Mouse (Mus musculus) limb, embryonic 15.5 days (tissue): ENCODE measurements around the gene Hist2h4. TPM values are rescaled to one million over a fixed set of nuclear protein-coding genes. Genes with fewer than 3 reads are reported as not detected.
"Not testable (repeated sequence)": the region's sequence is repeated elsewhere in the genome, so short reads cannot be mapped to it uniquely, and the experiment has no call there.

ENCODE experiments used
- ATAC-seq: fragments of 200-750 bp; cut with Nextera tagmentation; 2 replicates; pipeline ENCODE4 v1.8.0; 2017; ENCODE audit warnings: low read depth, moderate TSS enrichment; ENCODE audit not compliant: insufficient number of reproducible peaks, low FRiP score, low TSS enrichment
- H3K27ac ChIP-seq: fragments of 300-500 bp; sonication (generic); 2 replicates; pipeline ENCODE4 v1.5.1; 2015; ENCODE audit warnings: moderate library complexity, mild to moderate bottlenecking, inconsistent platforms
- H3K27me3 ChIP-seq: fragments of 300-500 bp; sonication (generic); 2 replicates; pipeline ENCODE4 v1.6.1; 2015; ENCODE audit warnings: inconsistent platforms
- H3K36me3 ChIP-seq: fragments of 300-500 bp; sonication (generic); 2 replicates; pipeline ENCODE4 v1.6.1; 2015; ENCODE audit warnings: inconsistent platforms
- H3K4me1 ChIP-seq: fragments of 300-500 bp; sonication (generic); 2 replicates; pipeline ENCODE4 v1.6.1; 2015; ENCODE audit warnings: inconsistent platforms
- H3K4me2 ChIP-seq: fragments of 300-500 bp; sonication (generic); 2 replicates; pipeline ENCODE4 v1.6.1; 2015; ENCODE audit warnings: mild to moderate bottlenecking, inconsistent platforms
- H3K4me3 ChIP-seq: fragments of 300-500 bp; sonication (generic); 2 replicates; pipeline ENCODE4 v1.5.1; 2015; ENCODE audit warnings: mild to moderate bottlenecking, inconsistent platforms
- H3K9ac ChIP-seq: fragments of 300-500 bp; sonication (generic); 2 replicates; pipeline ENCODE4 v1.6.1; 2015; ENCODE audit warnings: inconsistent platforms
- H3K9me3 ChIP-seq: fragments of 300-500 bp; sonication (generic); 2 replicates; pipeline ENCODE4 v1.6.1; 2016; ENCODE audit warnings: inconsistent platforms
- WGBS: fragments of 180-500 bp; shearing (Covaris S2); methylation state at CpG from one replicate; pipeline ENCODE4 v1.1.7; 2015; 5-methylcytosine and 5-hydroxymethylcytosine counted together
- polyA plus RNA-seq: library from polyadenylated mRNA; unstranded; fragments of >200 nt; fragmentation: Nextera tagmentation; extraction: Ambion mirVana; gene quantifications from 2 replicates; pipeline ENCODE4 v1.2.1, GENCODE M21; 2015

Hist2h4 gene
- polyA plus RNA-seq, 1 experiment from 2014 or later, result 11.4 TPM

DNA sequence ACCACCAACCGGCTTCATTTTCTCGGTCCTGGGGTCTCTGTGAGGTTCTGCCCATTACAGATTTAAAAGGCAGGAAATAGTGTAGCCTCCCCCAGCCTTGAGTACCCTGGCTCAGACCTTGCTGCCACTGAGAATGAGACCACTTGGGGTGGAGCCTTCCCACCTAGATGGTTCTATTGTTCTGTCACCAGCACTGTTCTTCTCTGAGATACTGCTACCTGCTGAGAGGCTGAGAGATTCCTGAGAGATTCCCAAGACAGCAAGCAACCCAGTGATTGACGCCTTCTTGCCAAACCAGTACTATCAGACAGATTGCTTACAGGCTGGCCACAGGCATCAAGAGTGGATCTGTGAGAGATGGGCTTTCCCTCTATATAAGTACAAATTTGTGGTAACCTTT is 26.1 kb upstream of the Hist2h4 start:
- Histone ChIP-seq H3K27ac (no peak overlapping the region), H3K4me1 (no peaks in the 10 kb centered on the region), H3K4me2 (no peak overlapping the region), H3K36me3 (no peaks in the 10 kb centered on the region), H3K9me3 (no peaks in the 10 kb centered on the region), H3K9ac (no peak overlapping the region), H3K4me3 (no peak overlapping the region), H3K27me3 (0 out of 2 replicates have a peak, but pooled peaks cover 2% of the 10 kb centered on the region)
- no peak for ATAC-seq
- 66% methylated on average over 3 of the region's 3 CpGs for WGBS

DNA sequence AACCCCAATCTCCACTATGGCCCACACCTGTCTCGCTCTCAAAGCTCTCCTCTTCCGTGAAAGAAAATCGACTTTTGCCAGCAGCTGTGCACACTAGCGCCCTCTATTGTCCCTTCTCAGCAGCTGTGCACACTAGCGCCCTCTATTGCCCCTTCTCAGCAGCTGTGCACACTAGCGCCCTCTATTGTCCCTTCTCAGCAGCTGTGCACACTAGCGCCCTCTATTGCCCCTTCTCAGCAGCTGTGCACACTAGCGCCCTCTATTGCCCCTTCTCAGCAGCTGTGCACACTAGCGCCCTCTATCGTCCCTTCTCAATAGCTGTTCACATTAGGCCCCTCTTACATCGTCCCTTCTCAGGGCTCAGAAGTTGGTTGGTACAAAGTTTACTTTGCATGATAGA is 24.2 kb upstream of the Hist2h4 start:
- H3K4me3 ChIP-seq, H3K4me1 ChIP-seq, H3K27me3 ChIP-seq, H3K36me3 ChIP-seq, ATAC-seq, H3K27ac ChIP-seq, H3K4me2 ChIP-seq, H3K9me3 ChIP-seq, H3K9ac ChIP-seq: not testable (repeated sequence)
- 90% methylated on average over 11 of the region's 11 CpGs for WGBS

DNA sequence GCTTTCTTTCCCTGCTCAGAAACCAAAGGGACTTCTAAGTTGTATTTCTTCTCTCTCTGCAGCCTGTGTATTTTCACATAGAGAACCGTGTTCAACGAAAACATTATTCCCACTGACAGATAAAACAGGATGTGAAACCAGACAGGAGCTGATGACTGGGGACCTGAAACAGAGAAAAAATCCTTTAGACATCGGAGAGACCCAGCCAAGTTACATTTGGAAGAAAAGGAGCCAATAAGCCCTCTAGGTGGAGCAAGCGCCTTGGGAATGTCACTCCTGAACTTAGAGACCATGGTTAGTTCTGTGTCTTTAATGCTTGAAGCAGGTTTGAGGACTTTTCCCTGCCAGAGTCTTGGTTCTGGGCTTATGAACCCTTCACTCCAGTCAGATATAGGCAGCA is 21.3 kb upstream of the Hist2h4 start:
- 21% methylated on average over 4 of the region's 4 CpGs for WGBS
- Histone ChIP-seq H3K9ac (no peak overlapping the region), H3K27ac (no peak overlapping the region), H3K27me3 (peaks cover 13% of the 10 kb centered on the region; the same call in 1 of the 2 replicates), H3K4me3 (no peak overlapping the region), H3K9me3 (no peaks in the 10 kb centered on the region), H3K4me1 (no peaks in the 10 kb centered on the region), H3K36me3 (no peaks in the 10 kb centered on the region), H3K4me2 (0 out of 2 replicates have a peak overlapping the region, but pooled peaks have one; percentile 5)
- ATAC-seq, result no peak

DNA sequence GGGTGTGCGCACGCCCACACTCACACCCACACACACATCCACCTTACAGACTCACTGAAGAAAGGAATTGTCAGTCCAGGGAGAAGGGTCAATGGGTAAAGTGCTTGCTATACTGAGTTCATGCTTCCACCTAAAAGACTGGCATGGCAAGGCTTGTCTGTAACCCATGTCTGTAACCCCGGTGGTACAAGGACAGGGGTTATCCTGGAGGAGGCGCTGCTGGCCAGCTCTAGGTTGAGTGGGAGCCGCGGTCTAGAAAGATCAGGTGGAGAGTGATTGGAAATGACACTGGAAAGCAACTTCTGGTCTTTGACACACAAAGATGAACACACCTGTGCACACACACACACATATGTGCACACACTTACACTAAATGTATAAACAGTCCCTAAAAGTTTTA is 17.5 kb upstream of the Hist2h4 start:
- no peak overlapping the region for H3K4me2 ChIP-seq
- H3K36me3 ChIP-seq, result no peaks in the 10 kb centered on the region
- no peak overlapping the region for H3K4me3 ChIP-seq
- H3K27me3 ChIP-seq, result peaks cover 13% of the 10 kb centered on the region; the same call in 1 of the 2 replicates
- H3K9me3 ChIP-seq, result no peaks in the 10 kb centered on the region
- ATAC-seq, result no peak
- H3K9ac ChIP-seq, result no peak overlapping the region
- H3K4me1 ChIP-seq, result peaks cover 4% of the 10 kb centered on the region; the same call in 1 of the 2 replicates
- H3K27ac ChIP-seq, result no peak overlapping the region
- WGBS, result 54% methylated on average over 6 of the region's 6 CpGs

DNA sequence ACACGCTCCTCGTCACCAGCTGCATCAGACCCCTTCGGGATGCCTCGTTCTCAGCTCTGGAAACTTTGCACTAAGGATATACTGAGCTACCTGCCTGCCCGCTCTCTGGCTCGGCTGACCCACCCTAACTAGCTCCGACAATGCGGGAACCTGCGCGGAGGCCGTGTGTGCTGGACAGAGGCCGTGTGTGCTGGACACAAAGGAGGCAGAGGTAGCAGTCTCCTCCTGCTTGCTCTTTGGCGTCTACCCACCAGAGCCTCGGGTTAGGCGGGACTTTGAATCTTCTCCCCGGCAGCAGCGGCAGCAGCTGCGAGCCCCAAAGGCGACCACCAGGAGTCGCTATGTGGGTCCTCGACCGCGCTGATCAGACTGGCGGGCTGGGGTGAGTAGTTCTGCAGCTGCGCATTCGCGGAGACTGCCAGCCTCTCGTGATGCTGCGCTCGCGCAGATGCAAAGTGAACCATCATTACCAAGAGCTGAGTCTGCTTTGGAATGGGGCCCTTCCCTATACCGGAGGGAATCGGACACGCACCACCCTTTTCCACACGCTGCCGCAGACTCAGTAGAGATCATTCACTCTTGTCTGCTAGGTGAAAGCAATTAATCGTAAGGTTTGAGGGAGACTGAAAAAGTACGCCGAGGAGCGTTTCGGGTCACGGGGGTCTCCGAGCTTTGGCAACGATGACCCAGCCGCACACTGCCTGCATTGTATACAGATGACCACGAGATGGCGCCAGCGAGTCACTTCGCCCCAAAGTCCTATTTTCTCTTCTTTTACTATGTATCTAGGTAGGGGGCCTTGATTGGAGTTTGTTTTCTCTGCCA is 14.9 kb upstream of the Hist2h4 start:
- Histone ChIP-seq H3K27me3 (peaks cover 4% of the 10 kb centered on the region; the same call in 1 of the 2 replicates), H3K4me3 (peak overlapping the region; percentile 56), H3K4me1 (peaks cover 4% of the 10 kb centered on the region; the same call in 1 of the 2 replicates), H3K27ac (peak overlapping the region; percentile 92), H3K9me3 (no peaks in the 10 kb centered on the region), H3K36me3 (no peaks in the 10 kb centered on the region), H3K4me2 (peak overlapping the region; percentile 85), H3K9ac (peak overlapping the region; percentile 53)
- WGBS, result under 1% methylated on average over 49 of the region's 49 CpGs
- peak; percentile 94 for ATAC-seq

DNA sequence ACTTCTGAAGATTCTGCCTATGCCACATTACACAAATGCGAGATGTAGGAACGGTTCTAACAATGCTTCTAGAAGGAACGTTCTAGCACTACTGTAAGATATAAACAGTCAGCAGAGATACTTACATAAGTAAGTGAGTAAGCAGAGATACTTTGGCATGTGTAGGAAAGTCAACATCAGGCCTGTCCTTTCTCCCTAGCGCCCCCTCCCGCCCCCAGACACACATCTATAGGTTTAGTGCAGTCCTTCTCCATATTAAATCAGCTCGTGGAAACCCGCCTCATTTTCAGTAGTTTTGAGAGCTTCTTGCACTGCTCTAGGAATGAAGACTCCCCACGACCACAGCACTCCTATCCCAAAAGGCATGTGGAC is 14.3 kb upstream of the Hist2h4 start:
- no peaks in the 10 kb centered on the region for H3K36me3 ChIP-seq
- H3K4me3 ChIP-seq, result peak overlapping the region; percentile 56
- H3K4me2 ChIP-seq, result peak overlapping the region; percentile 85
- WGBS, result 15% methylated on average over 8 of the region's 8 CpGs
- peak overlapping the region; percentile 53; the same call in 1 of the 2 replicates for H3K9ac ChIP-seq
- no peaks in the 10 kb centered on the region for H3K9me3 ChIP-seq
- peaks cover 4% of the 10 kb centered on the region; the same call in 1 of the 2 replicates for H3K27me3 ChIP-seq
- peak overlapping the region; percentile 83 for H3K27ac ChIP-seq
- no peak; the same call in 1 of the 2 replicates for ATAC-seq
- H3K4me1 ChIP-seq, result peaks cover 4% of the 10 kb centered on the region; the same call in 1 of the 2 replicates

DNA sequence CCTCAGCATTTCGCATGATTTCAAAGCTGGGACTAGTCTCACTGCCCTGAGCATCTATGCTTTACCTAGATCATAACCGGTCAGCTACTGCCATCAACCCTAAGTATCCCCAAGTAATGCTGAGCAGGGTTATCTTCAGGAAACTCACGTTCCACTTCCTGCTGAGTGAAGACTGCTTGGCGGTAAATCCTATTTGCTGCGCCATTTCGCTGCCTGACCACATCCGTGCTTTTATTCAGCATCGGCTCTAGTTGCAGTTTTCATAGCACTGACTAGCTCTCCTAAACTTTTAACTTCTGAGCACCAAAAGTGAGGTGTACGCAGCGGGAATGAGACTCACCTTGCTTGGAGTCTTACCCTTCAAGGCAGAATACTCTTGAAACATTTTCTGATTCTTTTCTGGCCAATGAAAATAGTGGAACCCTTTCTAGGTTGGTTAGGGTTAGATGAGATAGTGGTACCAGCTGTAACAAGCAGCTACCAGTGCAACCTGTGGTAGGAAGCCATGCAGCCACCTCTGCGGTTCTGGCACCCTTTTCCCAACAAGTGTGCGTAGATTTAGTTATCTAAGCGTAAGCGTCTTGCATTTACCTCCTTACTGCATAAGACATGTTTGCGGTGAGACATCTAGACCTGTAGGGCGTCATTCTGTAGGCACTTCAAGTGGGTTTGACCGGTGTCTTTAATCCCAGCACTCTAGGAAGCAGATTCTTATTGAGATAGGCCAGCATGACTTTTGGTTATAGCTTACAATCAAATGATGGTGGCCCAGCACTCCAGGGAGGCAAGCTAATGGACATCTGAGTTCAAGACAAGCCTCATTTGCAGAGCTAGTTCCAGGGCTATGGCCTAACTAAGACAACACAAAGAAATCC is 10.7 kb upstream of the Hist2h4 start:
- ATAC-seq, result no peak
- H3K4me2 ChIP-seq, result no peak overlapping the region
- no peak overlapping the region for H3K9ac ChIP-seq
- H3K9me3 ChIP-seq, result no peaks in the 10 kb centered on the region
- H3K36me3 ChIP-seq, result no peaks in the 10 kb centered on the region
- H3K27ac ChIP-seq, result no peak overlapping the region
- H3K27me3 ChIP-seq, result no peaks in the 10 kb centered on the region
- H3K4me3 ChIP-seq, result no peak overlapping the region
- H3K4me1 ChIP-seq, result peaks cover 8% of the 10 kb centered on the region; the same call in 1 of the 2 replicates
- 88% methylated on average over 17 of the region's 17 CpGs for WGBS

DNA sequence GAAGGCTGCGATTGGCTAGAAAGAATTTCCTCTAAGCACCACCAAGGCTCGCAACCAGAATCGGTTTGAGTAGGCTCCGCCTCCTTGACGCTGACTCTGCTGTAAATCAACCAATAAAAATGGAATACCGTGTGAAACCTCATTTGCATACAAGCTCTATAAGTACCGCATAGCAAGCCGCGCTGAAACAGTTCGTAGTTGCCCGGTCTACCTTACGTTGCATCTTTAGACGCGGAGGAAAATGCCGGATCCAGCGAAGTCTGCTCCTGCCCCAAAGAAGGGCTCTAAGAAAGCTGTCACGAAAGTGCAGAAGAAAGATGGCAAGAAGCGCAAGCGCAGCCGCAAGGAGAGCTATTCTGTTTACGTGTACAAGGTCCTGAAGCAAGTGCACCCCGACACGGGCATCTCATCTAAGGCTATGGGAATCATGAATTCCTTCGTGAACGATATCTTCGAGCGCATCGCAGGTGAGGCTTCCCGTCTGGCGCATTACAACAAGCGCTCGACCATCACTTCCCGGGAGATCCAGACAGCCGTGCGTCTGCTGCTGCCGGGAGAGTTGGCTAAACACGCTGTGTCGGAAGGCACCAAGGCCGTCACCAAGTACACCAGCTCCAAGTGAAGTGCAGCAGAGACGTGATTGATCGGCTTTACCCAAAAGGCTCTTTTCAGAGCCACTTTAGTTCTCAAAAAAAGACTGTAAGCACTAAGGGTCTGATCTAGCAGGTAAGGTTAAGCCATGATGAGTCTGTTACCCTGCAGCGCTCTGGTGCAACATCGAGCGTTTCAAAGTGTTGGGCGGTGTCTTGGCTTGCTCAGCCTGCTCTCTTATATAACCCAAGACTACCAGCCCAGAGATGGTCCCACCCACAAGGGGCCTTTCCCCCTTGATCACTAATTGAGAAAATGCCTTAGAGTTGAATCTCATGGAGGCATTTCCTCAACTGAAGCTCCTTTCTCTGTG is 6.7 kb upstream of the Hist2h4 start, which contains the start of gene Hist2h2bb:
TSS of gene Hist2h2bb (plus strand) at position 242 of the 964 bp plus-strand sequence.
- Histone ChIP-seq H3K9me3 (no peaks in the 10 kb centered on the region), H3K27ac (peak within 1 kb of the TSS; percentile 96), H3K4me1 (peaks cover 11% of the 10 kb centered on the region; the same call in 1 of the 2 replicates), H3K9ac (peak within 1 kb of the TSS; percentile 44), H3K4me3 (peak within 1 kb of the TSS; percentile 52), H3K36me3 (no peaks in the 10 kb centered on the region), H3K27me3 (no peaks in the 10 kb centered on the region), H3K4me2 (peak within 1 kb of the TSS; percentile 80)
- WGBS, result under 1% methylated on average over 45 of the region's 45 CpGs
- ATAC-seq, result peak; percentile 95

DNA sequence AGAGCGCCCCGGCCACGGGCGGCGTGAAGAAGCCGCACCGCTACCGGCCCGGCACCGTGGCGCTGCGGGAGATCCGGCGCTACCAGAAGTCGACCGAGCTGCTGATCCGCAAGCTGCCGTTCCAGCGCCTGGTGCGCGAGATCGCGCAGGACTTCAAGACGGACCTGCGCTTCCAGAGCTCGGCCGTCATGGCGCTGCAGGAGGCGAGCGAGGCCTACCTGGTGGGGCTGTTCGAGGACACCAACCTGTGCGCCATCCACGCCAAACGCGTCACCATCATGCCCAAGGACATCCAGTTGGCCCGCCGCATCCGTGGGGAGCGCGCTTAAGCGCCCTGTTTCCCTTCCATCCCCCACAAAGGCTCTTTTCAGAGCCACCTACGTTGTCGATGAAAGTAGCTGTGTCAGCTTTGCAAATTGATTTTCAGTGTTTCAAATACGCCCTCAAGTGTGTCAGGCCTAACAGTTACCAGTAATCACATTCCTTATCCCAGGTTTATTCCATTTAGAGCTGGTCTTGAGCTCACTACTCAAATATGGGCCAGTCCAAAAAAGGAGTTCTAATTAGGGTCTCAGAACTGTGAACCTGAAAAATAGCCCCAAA is 5.8 kb upstream of the Hist2h4 start:
- H3K36me3 ChIP-seq, H3K27me3 ChIP-seq, H3K9me3 ChIP-seq: not testable (repeated sequence)
- H3K4me2 ChIP-seq, result peak overlapping the region; percentile 60
- peaks cover 19% of the 10 kb centered on the region for H3K4me1 ChIP-seq
- H3K4me3 ChIP-seq, result peak overlapping the region; percentile 52
- peak overlapping the region; percentile 96 for H3K27ac ChIP-seq
- peak; percentile 7; the same call in 1 of the 2 replicates for ATAC-seq
- 0% methylated on average over 12 of the region's 44 CpGs for WGBS
- 0 out of 2 replicates have a peak overlapping the region, but pooled peaks have one; percentile 20 for H3K9ac ChIP-seq

DNA sequence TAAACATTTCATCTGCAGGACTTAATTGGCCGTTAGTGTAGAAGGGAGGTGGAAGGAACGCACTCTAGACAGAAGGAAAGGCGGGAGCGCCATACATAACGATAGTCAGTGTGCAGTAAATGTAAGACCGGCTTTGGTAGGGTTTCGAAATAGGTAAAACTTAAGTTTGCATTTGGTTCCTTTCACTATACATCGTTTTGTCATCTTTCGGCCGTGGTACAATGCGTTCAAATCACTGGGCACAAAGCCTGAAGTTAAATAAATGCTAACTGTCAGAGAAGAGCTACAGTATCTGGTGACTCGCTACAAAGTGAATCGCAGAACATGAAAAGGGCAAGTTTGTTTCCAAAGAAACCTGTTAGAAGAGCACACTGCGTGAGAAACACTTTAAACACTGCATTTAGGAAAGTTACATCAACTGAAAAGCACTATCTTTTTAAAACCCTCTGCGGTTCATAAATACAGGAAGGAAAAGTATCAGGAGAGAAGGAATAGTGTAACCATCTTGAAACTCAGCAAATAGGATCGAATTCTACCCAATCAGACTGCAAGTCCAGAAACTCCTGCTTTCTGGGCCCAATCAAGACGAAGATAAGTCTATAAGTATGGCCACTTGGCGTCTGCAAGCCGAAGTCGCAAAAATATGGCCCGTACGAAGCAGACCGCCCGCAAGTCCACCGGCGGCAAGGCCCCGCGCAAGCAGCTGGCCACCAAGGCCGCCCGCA is 5.1 kb upstream of the Hist2h4 start, which contains the start of gene Hist2h3b:
TSS of gene Hist2h3b (plus strand) at position 604 of the 725 bp plus-strand sequence.
- 19% methylated on average over 30 of the region's 30 CpGs for WGBS
- no peaks in the 10 kb centered on the region for H3K9me3 ChIP-seq
- H3K4me3 ChIP-seq, result peak within 1 kb of the TSS; percentile 52
- peaks cover 20% of the 10 kb centered on the region for H3K4me1 ChIP-seq
- ATAC-seq, result peak; percentile 69
- no peaks in the 10 kb centered on the region for H3K27me3 ChIP-seq
- H3K36me3 ChIP-seq, result no peaks in the 10 kb centered on the region
- H3K4me2 ChIP-seq, result peak within 1 kb of the TSS; percentile 80
- H3K9ac ChIP-seq, result 0 out of 2 replicates have a peak within 1 kb of the TSS, but pooled peaks have one; percentile 20
- peak within 1 kb of the TSS; percentile 96 for H3K27ac ChIP-seq
